Mouse (Mus musculus) frontal cortex, postnatal 36 days (tissue): ENCODE measurements around the gene Nfrkb.

Source experiments
- DNase-seq, 2 experiments: peaks; one replicate each; pipeline ENCODE4 v3.0.0; 2022; ENCODE audit warnings: low spot score in 2 of 2

Gene Nfrkb

GRCm38 (mm10) chr9:31428971-31429370, 43.0 kb downstream of the Nfrkb start:
- no peak for DNase-seq

GRCm38 (mm10) chr9:31430011-31430410, 44.0 kb downstream of the Nfrkb start:
- no peak for DNase-seq

DNA sequence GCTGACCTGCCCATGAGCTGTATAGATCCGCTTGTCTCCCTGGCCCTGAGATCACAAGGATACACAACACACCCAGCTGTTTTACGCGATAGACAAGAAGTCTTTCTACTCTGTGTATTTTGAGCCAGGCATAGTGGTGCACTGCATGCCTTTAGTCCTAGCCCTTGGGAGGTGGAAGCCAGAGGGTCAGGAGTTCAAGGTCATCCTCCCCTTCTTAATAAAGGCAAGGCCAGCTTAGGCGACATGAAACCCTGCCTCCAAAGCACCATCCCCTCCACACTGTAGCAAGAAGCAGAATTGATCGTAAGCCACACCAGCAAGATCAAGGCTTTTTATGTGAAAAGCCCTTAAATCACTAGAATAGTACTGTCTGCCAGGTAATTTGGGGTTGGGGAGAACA, 45.8 kb downstream of the Nfrkb start:
- no peak for DNase-seq

DNA sequence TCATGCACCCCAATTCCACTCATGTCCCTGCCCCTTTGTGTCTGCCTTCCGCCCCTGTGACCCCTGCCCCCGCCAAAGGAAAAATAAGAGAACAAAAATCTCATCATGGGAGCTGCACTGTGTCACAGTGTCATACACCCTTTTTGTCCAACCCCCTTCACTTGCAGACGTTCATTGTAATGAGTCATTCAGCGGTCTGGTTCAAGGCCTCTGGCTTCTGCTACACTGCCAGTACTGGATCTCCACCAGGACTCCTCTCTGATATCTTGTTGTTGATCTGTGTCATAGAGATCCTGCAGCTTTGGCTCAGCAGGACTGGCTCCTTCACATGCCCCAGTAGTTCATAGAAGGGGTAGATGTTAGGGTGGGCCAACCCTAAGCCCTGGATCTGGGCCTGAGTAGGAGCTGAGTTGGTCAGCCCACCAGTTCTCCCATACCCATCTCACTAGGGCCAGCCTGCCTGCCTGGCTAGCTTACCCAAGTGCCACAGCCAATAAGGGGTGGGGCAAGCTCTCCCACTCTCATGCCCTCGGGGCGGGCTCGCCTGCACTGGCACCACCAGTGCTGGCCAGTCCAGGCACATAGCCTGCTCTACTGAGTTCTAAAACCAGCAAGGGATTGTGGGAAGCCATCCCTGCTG, 46.5 kb downstream of the Nfrkb start:
- DNase-seq = no peak

GRCm38 (mm10) chr9:31433431-31433830, 47.4 kb downstream of the Nfrkb start:
- no peak for DNase-seq

GRCm38 (mm10) chr9:31435415-31435814, 49.4 kb downstream of the Nfrkb start:
- DNase-seq = no peak

DNA sequence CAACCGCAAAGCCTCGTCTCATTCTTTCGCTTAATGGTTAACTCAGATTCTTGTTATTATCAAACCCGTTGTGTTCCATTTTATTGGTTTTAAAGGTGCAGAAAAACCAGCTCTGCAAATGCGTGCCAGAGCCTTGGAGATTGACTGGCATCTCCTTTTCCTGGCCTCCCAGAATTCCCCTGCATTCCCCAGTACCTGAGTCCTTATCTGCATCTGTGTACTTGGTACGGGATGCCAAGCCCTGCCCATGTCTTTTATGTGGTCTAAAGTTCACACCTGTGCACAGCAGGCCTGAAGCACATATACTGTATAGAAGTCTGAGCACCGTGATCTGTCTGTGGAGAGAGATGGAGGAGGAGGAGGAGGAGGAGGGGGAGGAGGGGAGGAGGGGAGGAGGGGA, 51.9 kb downstream of the Nfrkb start:
- no peak for DNase-seq

DNA sequence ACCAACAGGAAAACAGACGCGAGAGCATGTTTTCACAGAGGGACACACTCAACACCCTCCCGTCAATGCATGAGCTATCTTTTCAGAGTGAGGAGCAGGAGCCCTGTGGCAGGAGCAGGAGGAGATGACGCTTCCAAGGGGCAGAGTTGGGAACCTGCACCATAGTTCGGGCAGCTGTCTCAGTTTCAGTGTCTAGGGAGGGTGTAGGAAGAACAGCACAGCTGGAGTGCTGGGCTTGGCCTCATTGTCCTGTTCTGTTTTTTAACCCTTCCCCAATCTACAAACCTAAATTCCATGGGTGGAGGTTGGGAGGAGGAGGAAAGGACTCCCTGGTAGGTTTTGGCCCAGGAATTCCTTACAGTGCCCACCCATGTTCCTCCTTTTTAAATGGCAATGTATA, 52.8 kb downstream of the Nfrkb start:
- no peak for DNase-seq

- no peak for DNase-seq
These were observed 53.3 kb downstream of the Nfrkb start for GRCm38 (mm10) chr9:31439341-31439740.

- DNase-seq = no peak
These were observed 54.4 kb downstream of the Nfrkb start for GRCm38 (mm10) chr9:31440366-31440765.

DNA sequence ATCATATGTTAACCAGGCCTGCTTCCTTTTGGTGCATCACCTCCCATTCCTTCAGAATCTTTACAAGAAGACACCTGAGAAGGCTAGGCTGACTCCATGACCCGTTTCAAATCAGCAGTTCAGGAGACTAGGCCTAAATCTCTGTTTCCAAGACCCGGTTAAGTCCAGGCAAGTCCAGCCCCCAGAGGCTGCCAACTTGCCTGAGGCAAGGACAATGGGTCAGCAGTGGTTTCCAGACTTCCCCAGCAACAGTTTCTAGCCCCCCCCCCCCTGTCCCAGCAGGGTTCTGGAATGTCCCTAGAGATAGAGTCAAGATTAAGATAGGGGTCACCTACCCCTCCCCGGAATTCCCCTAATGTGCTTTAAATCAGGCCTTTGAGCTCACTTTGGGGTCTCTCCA, 55.5 kb downstream of the Nfrkb start:
- DNase-seq = no peak

DNA sequence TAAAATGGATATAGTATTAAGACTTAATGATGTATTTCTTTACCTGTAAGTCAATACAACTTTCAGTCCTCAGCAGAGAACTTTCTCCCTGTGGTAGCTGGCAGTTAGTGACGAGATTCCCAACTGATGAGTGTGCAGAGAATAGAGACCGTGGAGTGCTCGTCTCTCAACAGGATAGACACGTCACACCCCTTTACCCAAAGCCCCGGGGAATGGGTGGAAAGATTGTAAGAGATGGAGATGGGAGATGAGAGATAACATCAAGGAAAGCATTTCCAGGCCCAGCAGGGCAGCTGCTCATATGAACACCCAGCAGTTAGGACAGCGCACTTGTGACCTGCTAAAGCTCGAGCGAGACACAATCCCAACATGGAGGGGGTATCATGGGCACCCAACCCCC, 58.2 kb downstream of the Nfrkb start:
- no peak for DNase-seq

GRCm38 (mm10) chr9:31449145-31449772, 63.3 kb downstream of the Nfrkb start:
- no peak for DNase-seq

- DNase-seq = no peak
These were observed 66.2 kb downstream of the Nfrkb start for GRCm38 (mm10) chr9:31452166-31452565.

DNA sequence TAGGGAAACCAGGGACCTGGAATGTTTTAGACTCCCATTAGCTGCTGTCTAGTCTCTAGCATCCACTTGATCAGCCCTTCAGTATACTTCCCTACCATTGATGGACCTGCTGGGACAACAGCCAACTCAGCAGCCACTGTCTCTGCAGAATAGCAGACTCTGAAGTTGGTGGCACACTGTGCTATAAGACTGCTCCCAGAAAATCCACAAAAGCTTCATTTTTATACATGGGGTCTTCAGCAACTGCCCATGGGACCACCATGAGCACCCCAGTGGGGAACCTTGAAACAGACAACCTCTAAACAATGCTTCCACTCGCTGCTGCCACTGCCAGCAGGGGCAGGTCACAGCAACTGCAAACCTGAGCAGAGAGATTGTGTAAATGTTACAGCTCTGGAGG, 68.4 kb downstream of the Nfrkb start:
- no peak for DNase-seq

DNA sequence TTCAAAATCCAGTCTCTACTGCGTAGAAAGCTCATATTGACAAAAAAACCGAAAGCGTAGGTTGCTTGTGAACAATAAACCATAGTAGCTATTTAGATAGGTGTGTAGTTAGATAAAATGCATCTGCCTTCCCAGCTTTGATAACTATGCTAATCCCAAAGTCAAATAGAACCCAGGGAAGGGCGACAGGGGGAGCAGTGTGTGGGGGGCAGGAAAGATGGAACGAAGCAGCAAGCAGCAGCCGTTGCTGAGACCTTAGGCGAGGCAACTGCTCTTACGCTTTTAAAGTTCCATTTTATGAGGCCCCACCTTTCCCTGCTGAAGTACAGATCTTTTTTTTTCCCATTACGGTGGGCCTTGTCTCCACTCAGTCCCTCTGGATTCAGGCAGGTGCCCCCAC, 77.2 kb downstream of the Nfrkb start:
- no peak for DNase-seq

DNA sequence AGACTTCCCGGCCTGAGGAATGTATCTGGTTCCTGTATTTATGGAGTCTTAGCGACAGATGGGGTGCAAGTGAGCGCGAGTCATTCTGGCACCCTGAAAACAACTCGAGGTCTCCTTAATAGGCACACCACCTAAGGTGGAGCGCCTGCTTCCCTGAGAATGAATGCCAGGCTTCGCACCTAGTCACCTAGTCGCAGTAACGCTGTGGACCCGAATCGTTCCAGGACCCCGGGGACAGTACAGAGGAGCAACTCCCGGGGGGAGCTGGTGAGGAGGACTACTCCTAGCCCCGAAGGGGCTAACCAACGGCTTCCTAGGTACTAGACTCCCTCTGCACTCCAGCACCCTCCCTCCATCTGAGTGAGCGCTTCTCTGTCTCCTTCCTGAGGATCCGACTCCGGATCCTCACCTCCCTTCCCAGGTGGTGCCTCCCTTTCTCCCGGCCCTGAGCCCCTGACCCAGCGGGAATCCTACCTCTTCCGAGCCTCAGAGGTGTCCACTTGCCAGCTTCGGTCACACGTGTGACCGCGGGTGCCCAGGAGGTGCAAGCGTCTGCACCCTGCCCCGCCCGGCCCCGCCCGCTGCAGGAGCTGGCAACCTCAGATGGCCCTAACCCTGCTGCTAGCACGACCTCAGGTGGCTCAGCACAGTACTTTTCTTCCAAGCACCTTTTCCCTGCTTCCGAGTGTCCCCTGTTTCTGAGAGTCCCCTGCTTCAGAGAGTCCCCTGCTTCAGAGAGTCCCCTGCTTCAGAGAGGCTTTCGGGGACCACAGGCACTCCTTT, 77.9 kb downstream of the Nfrkb start, which contains the start of gene Tmem45b:
Gene Tmem45b, minus strand, starts transcription at position 771 of the 783 bp plus-strand sequence.
- no peak for DNase-seq
